Mouse (Mus musculus) heart, postnatal 0 days (tissue): ENCODE results near the gene Gabpb1. TPM values are rescaled to one million over a fixed set of nuclear protein-coding genes. Genes with fewer than 3 reads are reported as not detected.

ENCODE experiments used
- ATAC-seq: fragments of 200-750 bp; cut with Nextera tagmentation; 2 replicates; pipeline ENCODE4 v1.8.0; 2017; ENCODE audit warnings: low read depth, moderate number of reproducible peaks, moderate library complexity; ENCODE audit not compliant: insufficient read depth
- DNase-seq: peaks from one replicate; pipeline ENCODE4 v3.0.0-alpha.2; 2016; ENCODE audit warnings: low spot score
- H3K27ac ChIP-seq: fragments of 300-500 bp; sonication (generic); 2 replicates; pipeline ENCODE4 v1.5.1; 2014; ENCODE audit warnings: low read depth, mild to moderate bottlenecking
- H3K27me3 ChIP-seq: fragments of 300-500 bp; sonication (generic); 2 replicates; pipeline ENCODE4 v1.6.1; 2014; ENCODE audit warnings: low read length, mixed read lengths; ENCODE audit not compliant: control insufficient read depth, insufficient read depth
- H3K36me3 ChIP-seq: fragments of 300-500 bp; sonication (generic); replicated peaks from 2 replicates; pipeline ENCODE4 v1.6.1; 2014; ENCODE audit warnings: low read length, mixed read lengths; ENCODE audit not compliant: control insufficient read depth, insufficient read depth
- H3K4me1 ChIP-seq: fragments of 300-500 bp; sonication (generic); 2 replicates; pipeline ENCODE4 v1.6.1; 2014; ENCODE audit warnings: antibody characterized with exemption; ENCODE audit not compliant: control insufficient read depth, insufficient read depth
- H3K4me2 ChIP-seq: fragments of 300-500 bp; sonication (generic); 2 replicates; pipeline ENCODE4 v1.6.1; 2014; ENCODE audit warnings: low read depth, mild to moderate bottlenecking, low read length, moderate library complexity
- H3K4me3 ChIP-seq: fragments of 300-500 bp; sonication (generic); 2 replicates; pipeline ENCODE4 v1.5.1; 2014; ENCODE audit warnings: low read depth, low read length
- H3K9ac ChIP-seq: fragments of 300-500 bp; sonication (generic); replicated peaks from 2 replicates; pipeline ENCODE4 v1.6.1; 2014; ENCODE audit warnings: low read depth, low read length, mixed read lengths
- H3K9me3 ChIP-seq: fragments of 300-500 bp; sonication (generic); replicated peaks from 2 replicates; pipeline ENCODE4 v1.6.1; 2016; ENCODE audit warnings: low read length; ENCODE audit not compliant: control insufficient read depth
- CTCF ChIP-seq: IDR thresholded peaks from 2 replicates; pipeline ENCODE4 v1.5.1; 2016; ENCODE audit warnings: antibody characterized with exemption, control low read depth, low read depth
- EP300 ChIP-seq: IDR thresholded peaks from 2 replicates; pipeline ENCODE4 v1.6.1; 2016; ENCODE audit warnings: antibody characterized with exemption, low read depth
- WGBS: fragments of 180-500 bp; shearing (Covaris S2); extraction: QIAGEN DNeasy Blood & Tissue Kit; methylation state at CpG from one replicate; pipeline ENCODE4 v1.1.7; 2014; 5-methylcytosine and 5-hydroxymethylcytosine counted together
- polyA plus RNA-seq: library from polyadenylated mRNA; unstranded; fragments of >200 nt; fragmentation: Nextera tagmentation; extraction: Ambion mirVana; gene quantifications from 2 replicates; pipeline ENCODE4 v1.2.1, GENCODE M21; 2015
- total RNA-seq: library from RNA; depleted of rRNA; stranded (reverse); fragments of >200 nt; gene quantifications from 2 replicates; pipeline ENCODE4 v1.2.3, GENCODE M21; 2014; ENCODE audit warnings: low replicate concordance

The Gabpb1 gene
- total and polyA plus RNA-seq, 2 experiments from 2014 or later, result 5.0 to 18.0 TPM

DNA sequence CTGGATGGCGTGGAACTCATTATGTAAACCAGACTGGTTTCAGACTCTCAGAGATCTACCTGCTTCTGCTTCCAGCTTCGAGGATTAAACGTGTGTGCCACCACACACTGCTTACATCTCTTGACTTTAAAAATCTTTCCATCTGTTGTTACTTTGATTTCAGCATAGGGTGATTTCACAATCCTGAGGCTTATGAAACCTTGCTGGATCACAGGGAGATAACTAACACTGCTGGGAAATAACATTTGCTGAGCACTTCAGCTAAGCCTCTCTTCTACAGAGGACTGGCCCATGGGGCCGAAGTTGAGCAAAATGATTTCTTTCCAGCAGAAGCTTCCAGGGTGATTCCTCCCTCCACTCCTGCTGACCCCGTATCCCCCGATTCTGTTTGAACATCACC is 19.1 kb upstream of the Gabpb1 start:
- no peak for ATAC-seq
- Histone ChIP-seq H3K27me3 (no peaks in the 10 kb centered on the region), H3K4me2 (no peak overlapping the region), H3K27ac (no peak overlapping the region), H3K9ac (no peak overlapping the region), H3K36me3 (no peaks in the 10 kb centered on the region), H3K4me1 (no peaks in the 10 kb centered on the region), H3K4me3 (no peak overlapping the region), H3K9me3 (no peaks in the 10 kb centered on the region)
- WGBS, result 79% methylated on average over 6 of the region's 6 CpGs
- no peak for TF ChIP-seq CTCF
- no peak for TF ChIP-seq EP300
- no peak for DNase-seq

- ATAC-seq (no peak), DNase-seq (no peak)
- no peak overlapping the region for H3K4me2 ChIP-seq
- H3K4me3 ChIP-seq, result no peak overlapping the region
- no peaks in the 10 kb centered on the region for H3K36me3 ChIP-seq
- no peaks in the 10 kb centered on the region for H3K4me1 ChIP-seq
- H3K27me3 ChIP-seq, result no peaks in the 10 kb centered on the region
- H3K9me3 ChIP-seq, result no peaks in the 10 kb centered on the region
- TF ChIP-seq EP300, result no peak
- TF ChIP-seq CTCF, result no peak
- H3K9ac ChIP-seq, result no peak overlapping the region
- H3K27ac ChIP-seq, result no peak overlapping the region
- 77% methylated on average over 3 of the region's 3 CpGs for WGBS
Measured at GRCm38 (mm10) chr2:126691290-126691689, 15.2 kb upstream of the Gabpb1 start.

GRCm38 (mm10) chr2:126682937-126683336 is 6.8 kb upstream of the Gabpb1 start:
- 50% methylated on average over 1 of the region's 1 CpGs for WGBS
- H3K4me2 ChIP-seq, result no peak overlapping the region

DNA sequence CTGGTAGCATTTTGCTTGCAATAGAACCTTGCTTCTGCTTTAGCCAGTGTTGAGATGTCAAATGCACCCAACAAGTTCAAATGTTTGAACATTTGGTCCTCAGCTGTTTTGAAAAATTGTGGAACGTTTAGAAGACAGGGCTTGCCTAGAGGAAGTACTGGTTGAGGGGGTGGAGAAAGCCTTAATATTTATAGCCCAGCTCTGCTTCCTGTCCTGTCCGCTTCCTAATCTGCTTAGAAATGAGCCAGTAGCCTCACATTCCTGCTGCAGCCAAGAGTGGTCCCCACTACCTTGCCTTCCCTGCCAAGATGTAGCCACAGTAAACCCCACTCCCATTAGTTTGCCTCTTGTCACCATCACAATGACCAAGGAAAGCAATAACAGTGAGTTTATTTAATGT is 6.2 kb upstream of the Gabpb1 start:
- no peak overlapping the region for H3K9ac ChIP-seq
- no peak overlapping the region for H3K4me2 ChIP-seq
- TF ChIP-seq EP300 (no peak), CTCF (no peak)
- H3K27ac ChIP-seq, result peak overlapping the region; percentile 71
- WGBS, result 19% methylated on average over 2 of the region's 2 CpGs
- no peaks in the 10 kb centered on the region for H3K27me3 ChIP-seq
- peak; percentile 39 for DNase-seq
- no peaks in the 10 kb centered on the region for H3K9me3 ChIP-seq
- H3K36me3 ChIP-seq, result no peaks in the 10 kb centered on the region; the same call in 1 of the 2 replicates
- H3K4me3 ChIP-seq, result no peak overlapping the region
- peaks cover 19% of the 10 kb centered on the region for H3K4me1 ChIP-seq
- no peak for ATAC-seq

More at GRCm38 (mm10) chr2:126682937-126683336, 6.8 kb upstream of the Gabpb1 start:
- TF ChIP-seq CTCF, result no peak
- H3K36me3 ChIP-seq, result no peaks in the 10 kb centered on the region; the same call in 1 of the 2 replicates
- ATAC-seq (no peak), DNase-seq (no peak)
- no peak overlapping the region for H3K9ac ChIP-seq
- H3K27ac ChIP-seq, result peak overlapping the region; percentile 71
- no peak overlapping the region for H3K4me3 ChIP-seq
- H3K27me3 ChIP-seq, result no peaks in the 10 kb centered on the region
- no peaks in the 10 kb centered on the region for H3K9me3 ChIP-seq
- peaks cover 19% of the 10 kb centered on the region for H3K4me1 ChIP-seq

- no peak overlapping the region for H3K4me2 ChIP-seq
- H3K4me3 ChIP-seq, result no peak overlapping the region
- H3K27ac ChIP-seq, result no peak overlapping the region
- no peak for DNase-seq
- H3K36me3 ChIP-seq, result no peaks in the 10 kb centered on the region; the same call in 1 of the 2 replicates
- ATAC-seq, result no peak
- H3K9me3 ChIP-seq, result no peaks in the 10 kb centered on the region
- peaks cover 25% of the 10 kb centered on the region for H3K4me1 ChIP-seq
- WGBS, result 86% methylated on average over 1 of the region's 1 CpGs
- no peaks in the 10 kb centered on the region for H3K27me3 ChIP-seq
- H3K9ac ChIP-seq, result no peak overlapping the region
- TF ChIP-seq EP300, result no peak
- no peak for TF ChIP-seq CTCF
Measured at GRCm38 (mm10) chr2:126677366-126677765, 1.2 kb upstream of the Gabpb1 start.
